Mouse (Mus musculus) common myeloid progenitor, adult 5-6 weeks (primary cell): ENCODE results near the gene Cmip. TPM values are rescaled to one million over a fixed set of nuclear protein-coding genes. Genes with fewer than 3 reads are reported as not detected.
"Not testable (repeated sequence)": the region's sequence is repeated elsewhere in the genome, so short reads cannot be mapped to it uniquely, and the experiment has no call there.

Experiments
- ATAC-seq: replicated peaks from 2 replicates; pipeline ENCODE4 v1.8.0; 2016; ENCODE audit warnings: low read depth, mild to moderate bottlenecking, moderate TSS enrichment, inconsistent platforms; ENCODE audit not compliant: poor library complexity, severe bottlenecking
- total RNA-seq: library from RNA; stranded (forward); fragments of 200-1000, 187-1606 nt; gene quantifications from 2 replicates; pipeline ENCODE4 v1.2.3, GENCODE M21; 2017

Cmip gene
- total RNA-seq, 1 experiment from 2014 or later, result 29.0 TPM

DNA sequence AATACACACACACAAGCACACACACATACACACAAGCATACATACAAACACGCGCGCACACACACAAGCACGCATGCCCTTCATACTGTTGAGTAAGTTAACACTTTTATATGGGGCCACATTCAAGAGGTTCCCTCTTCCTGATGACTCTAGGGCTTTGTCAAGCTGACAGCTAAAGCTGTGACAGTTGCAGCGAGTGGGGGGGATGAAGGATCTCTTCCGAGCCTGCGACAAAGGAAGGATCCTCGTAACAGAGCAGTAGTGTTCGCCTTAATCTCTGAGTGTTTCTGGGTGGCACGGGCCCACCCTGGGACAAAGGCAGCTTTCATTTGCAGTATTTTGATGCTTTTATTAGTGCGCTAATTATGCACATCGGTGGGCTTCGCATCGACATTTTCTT is 145.0 kb downstream of the Cmip start:
- ATAC-seq, result no peak

DNA sequence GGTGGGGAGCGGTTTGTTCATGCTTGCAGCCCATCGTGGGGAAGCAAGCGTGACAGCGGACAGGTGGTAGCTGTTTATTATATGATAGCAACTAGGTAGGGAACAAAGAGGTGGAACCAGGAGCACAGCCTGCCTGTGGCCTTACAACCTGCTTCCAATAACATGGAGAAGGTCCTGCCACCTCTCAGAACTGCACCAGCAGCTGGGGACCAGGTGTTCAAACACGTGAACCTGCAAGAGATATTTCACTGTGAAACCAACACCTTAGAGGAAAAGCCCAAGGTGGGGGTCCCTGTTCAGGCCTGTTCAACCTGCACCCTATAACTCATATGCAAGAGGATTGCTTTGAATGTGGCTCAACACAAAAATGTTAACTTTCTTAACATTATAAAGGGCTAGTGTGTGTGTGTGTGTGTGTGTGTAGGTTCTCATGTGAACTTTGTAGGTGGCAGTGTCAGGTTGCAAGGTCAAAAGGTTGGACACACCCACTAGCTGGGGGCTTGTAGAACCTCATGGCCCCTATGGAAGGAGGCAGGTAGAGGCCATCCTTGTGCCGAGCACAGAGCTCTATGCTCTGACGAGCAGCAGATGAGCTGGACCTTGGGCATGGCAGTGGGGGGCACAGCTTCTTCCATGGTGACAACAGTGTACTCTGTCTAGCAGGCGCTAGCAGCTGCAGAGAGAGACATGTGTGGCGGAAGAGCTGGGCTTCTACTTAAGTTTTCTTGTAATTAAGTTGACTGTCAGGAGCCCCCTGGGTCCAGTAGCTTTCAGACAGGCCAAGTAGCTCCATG is 146.2 kb downstream of the Cmip start:
- no peak for ATAC-seq

DNA sequence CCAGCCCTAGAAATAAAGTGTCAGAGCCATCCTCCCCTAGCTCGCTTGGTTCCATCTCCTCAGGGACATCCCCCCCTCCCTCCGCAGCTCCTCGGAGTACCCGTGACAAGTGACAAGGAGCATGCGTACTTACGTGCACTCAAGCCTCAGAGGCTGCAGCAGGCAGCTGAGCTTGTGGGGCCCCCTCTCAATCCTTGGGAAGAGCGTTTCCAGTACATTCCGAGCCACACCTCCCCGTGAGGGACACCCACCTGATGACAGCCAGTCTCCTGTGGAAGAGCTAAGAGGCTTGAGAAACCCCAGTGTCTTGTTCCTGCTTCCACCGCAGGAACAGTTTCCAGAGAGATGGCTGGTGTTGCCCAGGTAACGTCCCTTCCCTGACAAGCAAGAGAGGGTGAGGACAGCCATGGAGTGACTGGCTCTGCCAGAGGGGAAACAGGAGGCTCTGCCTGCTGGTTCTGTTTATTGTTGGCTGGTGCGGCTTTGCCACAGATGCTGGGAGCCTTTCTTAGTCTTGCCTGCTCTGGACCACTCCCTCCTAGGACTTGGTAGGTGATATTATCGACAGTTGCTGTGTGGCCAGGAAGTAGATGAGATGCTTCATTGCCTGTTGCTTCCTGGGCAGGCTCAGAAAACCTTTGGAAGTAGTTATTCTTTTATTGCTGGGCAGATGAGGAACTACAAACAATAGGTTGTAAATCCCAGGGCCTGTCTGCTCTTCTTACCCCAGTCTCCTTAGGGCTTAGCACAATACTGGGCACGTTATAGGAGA is 147.0 kb downstream of the Cmip start:
- 0 out of 2 replicates have a peak, but pooled peaks have one; percentile 26 for ATAC-seq

DNA sequence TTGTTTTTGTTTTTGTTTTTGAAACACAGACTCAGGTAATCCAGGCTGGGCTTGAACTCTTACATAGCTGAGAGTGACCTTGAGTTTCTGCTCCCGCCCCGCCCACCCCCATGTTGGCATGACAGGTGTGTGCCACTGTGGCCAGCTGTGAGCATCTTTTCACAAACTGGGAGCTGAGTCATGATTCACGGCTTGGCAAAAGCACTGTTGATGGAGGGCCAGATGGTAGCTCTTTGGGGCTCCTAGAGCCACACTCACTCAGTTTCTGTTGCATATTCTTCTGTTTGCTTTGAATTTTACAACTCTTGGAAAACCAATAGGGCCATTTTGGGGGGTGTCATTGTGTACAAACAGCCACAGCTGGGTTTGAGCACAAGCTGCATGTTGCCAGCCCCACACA is 149.2 kb downstream of the Cmip start:
- ATAC-seq, result no peak

DNA sequence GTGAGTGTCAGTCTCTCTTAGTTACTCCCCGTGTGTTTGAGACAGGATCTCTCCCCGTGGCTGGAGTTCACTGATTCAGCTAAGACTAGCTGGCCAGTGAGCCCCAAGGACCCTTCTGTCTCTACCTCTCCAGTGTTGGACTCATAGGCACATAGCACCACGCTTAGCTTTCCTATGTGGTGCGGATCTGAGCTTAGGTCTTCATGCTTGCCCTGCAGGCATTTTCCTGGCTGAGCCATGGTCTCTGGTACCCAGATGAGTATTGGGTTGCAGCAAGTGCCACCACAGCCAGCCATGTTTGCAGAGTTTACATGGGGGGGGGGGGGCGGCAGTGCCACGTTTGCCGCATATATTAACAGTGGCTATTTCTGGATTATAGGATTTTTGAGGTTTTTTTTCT is 151.8 kb downstream of the Cmip start:
- no peak for ATAC-seq

DNA sequence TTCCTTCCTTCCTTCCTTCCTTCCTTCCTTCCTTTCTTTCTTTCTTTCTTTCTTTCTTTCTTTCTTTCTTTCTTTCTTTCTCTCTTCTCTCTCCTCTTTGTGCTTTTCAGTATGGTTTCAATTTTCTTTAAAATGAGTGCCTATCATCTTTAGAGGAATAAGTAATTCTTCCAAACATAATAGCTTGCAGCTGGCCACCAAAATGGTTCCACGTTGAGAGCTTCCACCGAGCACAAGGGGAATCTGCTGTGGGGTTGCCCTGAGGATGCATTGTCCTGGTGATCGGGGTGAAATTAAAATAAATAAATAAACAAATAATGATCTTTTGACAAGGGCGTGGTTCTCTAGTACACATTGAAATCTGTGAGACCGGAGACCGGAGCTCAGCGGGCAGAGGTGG is 152.2 kb downstream of the Cmip start:
- ATAC-seq, result no peak

DNA sequence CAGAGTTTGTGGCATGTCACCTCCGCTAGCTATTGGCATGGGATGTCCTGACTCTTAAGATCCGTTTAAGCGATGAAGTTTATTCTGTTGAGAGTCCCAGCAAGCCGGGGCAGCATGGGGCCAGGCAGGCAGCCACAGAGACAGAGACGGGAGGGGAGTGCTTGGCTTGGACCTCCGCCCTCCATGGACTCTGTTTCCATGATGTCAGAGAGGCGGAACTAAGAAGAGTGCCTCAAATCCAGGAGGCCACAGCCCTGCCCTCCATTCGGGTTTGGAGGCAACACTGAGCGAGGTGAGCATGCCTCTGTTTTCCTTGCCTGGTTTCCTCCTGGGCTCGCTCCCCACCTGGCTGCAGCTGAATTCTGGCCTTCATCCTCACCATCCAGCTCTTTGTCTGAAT is 153.5 kb downstream of the Cmip start:
- no peak for ATAC-seq

DNA sequence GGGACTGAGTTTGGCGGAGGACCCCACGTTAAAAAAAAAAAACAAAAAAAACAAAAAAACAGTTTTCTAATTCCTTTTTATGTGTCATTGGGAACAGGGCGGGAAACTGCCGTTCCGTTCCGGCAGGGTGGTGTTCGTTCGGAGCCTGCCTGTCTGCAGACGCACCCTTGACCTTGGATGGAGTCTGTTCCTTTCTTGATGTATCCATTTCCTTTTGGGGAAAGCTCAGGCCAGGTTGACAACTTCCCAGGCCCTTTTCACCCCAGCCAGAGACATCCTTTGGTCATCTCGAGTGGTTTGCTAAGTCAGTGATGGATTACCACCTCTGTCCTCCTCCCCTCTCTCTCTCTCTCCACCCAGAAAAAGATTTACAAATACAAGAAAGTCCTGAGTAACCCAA is 154.0 kb downstream of the Cmip start:
- no peak for ATAC-seq

DNA sequence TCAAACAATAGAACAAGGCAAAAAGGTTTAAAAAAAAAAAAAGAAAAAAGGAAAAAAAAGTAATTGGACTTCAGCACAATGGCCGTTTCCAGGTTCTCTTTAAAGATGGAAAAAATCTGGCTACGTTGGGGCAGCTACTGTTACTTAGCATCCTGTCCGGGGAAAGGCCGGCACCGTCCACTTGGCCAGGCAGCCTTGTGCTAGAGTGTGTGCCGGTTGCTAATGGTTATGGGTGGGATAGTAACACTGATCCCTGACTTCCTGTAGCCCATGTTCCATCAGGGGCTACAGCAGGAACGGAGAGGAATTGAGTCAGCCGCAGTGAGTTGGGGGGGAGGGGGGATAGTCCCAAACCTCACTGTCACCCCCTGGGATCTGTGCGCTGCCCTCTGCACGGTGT is 155.4 kb downstream of the Cmip start:
- ATAC-seq, result no peak

DNA sequence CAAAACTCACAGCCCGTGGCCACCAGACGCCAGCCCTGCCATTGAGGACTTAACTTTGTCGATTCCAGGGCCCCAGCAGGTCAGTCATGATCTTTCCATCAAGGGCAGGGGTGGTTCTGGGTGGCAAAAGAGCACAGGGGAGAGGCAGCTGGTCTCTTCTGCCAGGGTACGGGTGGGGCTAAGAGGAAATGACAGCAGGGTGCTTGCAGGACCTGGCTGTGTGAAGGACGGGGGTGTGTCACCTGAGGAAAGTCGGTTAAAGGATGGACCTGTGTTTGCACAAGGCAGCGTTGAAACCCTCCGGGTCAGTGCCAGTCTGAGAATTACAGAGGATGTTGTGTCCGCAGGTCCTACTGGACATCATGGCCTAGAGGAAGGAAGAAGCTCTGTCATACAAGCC is 161.0 kb downstream of the Cmip start:
- ATAC-seq, result no peak

DNA sequence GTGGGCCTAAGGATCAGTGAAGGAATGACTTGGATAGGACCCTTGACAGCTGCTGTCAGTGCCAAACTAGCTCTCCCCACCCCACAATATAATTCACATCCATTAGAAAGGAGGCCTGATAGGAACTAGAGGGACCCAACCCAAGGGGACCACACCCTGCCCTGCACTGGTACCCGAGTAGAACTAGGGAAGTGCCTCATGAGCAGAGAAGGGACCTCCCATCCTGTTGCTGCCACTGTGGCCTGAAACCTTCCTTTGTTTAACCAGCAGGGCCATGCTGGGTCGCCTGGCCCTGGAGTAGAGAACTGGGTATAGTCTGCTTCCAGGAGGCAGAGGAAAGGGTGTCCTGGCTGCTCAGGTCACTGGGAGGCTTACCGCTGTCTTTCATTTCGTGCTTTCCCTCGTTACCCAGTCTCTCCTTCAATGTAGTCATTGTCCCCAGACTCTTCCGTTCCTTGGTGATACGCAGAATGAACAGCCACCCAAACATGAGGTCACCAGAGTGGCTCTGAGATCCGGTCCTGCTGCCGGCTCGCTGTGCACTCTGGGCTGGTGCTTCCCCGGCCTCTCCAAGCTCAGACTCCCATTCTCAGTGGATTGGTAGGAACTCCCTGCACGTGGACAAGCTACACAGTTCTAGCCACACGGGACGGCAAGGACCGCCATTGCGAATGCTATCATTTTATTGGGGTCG is 164.1 kb downstream of the Cmip start:
- ATAC-seq, result no peak

DNA sequence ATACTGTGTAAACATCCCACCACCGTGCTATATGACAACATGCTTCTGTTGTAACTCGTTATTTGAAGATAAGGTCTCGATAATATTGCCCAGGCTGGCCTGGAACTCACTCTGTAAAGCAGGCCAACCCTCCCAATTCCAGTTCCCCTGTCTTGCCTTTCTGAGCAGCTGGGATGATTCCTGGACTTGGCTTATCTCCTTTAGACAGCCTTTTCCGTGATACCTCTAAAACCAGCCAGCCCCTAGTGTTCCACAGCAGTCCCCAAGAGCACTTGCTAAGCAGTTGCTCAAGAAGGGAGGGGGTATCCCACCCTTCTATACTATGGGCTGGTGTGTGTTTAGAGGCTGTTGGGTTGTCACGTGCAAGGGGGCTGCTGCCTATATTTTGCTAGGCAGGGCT is 165.0 kb downstream of the Cmip start:
- no peak for ATAC-seq

DNA sequence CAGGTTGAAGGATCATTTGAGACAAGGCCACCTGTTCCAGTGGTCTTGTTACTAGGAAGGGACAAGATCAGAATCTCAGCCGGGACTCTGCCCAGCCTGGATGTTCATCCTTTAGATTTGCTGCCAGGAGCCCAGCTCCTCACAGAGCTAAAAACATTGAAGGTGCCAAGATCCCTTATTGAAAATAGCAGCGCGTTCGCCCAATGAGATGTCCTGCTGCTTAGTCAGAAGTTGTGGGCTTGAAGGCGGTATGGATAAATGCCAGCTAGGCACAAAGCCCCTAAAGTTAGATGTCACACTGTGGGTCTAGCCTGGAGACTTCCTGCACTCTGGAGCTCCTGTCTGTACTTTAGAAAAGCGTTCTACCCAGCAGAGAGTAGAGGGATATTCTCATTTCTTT is 165.5 kb downstream of the Cmip start:
- no peak for ATAC-seq

DNA sequence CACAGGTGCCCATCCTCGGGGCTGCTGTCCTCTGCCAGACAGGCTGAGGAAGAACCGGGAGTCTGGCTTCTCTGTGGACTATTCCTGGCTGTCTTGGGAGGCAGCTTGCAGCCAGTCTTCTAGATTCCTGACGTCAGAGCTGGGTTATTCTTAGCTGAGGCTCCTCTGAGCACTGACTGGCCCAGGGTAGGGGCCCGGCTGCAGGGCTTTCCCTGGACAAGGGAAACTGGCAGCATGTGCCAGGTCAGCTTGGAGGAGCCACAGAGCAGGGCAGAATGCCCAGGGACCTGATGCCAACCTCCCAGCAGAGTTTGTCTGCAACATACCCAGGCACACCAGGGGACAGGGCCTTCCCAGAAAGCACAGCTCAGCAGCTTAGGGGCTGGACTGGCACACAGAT is 166.2 kb downstream of the Cmip start:
- no peak for ATAC-seq

DNA sequence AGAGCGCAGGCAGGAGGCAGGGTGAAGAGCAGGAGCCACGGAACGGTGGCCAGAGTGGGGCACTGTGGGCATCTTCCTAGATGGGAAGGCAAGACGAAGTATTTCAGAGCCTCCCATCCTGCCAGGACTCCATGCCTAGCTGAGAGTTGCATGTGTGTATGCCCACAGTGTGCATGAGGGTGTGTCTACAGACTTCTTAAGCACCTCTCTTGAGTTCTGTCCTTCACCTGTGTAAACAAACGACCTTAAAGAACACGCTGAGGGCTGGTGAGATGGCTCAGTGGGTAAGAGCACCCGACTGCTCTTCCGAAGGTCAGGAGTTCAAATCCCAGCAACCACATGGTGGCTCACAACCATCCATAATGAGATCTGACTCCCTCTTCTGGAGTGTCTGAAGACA is 171.0 kb downstream of the Cmip start:
- not testable (repeated sequence) for ATAC-seq

DNA sequence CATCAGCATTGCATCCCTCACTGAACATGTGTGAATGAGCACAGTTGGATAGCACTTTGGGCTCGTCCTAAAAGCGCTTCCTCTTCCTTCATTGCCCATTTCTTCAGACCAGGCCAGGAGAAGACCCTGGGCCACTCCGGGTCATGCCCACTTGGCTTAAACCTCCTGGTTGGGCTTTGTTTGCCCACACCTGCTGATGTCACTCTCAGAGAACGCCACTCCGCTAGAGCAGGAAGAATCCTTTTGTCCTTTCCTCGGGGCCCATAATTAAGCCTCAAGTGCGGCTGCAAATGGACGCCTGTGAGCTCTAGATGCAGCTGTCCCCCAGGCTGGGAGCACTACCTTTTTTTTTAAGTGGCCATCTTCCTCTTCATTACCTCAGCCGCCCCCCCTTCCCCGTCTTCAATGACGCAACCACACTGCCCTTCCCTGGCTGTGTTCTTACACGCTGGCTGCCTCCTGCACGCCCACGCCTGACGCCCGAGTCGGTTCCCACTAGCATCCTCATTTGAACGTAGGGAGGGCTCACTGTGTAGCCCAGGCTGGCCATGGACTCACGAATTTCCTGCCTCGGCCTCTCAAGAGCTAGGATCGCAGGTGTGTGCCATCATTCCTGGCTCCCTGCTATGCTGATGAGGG is 171.8 kb downstream of the Cmip start:
- ATAC-seq, result no peak; the same call in 1 of the 2 replicates

DNA sequence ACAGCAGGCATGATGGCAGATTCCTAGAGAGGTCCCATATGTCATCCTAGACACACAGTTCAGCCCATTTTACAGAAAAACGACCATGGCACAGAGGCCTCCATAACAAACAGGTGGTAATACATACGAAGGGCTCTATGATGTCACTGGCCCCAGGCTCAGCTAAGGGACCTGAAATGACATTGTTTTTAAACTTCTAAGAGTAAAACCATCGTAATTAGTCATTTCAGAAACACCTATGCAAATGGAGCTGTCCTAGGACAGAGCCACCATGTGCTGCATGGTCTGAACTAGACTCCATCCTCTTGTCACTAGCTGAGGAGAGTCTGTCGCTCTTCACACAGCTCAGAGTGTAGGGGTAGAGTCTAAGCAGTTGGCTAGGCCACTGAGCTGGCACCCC is 173.8 kb downstream of the Cmip start:
- ATAC-seq, result no peak

DNA sequence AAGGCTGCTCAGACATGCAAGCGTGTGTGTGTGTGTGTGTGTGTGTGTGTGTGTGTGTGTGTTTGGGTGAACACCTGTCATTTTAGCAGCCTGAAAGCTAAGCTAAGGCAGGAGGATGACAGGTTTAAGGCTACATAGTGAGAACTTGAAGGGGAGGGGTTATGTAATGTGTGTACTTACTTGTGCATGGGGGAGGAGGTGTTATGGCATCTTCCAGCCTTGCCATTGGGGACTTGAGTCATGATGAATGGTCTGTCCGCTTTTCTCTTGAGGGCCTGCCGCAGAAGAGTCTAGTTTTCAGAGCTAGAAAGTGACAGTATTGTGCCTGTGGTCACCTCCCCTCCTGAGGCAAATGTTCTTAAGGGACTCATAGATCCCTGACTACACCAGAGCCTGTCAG is 174.7 kb downstream of the Cmip start:
- ATAC-seq, result no peak

DNA sequence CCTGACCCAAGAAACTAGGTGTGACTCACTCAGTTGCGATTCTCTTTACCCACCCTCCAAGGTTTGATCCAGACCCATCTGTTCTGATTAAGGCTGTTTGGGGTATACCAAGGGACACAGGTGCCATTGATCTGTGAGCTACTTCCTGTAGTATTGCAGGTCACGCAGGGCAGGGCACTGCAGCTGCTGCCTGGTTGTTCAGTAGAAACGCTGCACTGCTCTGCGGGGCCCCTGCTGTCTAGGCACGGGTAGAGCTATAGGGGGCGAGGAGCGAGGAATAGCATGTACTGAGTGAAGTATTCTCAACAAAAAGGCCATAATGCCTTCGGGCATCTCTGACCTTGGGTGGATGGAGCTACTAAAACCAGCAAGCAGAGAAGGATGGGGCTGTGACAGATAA is 175.2 kb downstream of the Cmip start:
- ATAC-seq, result no peak

DNA sequence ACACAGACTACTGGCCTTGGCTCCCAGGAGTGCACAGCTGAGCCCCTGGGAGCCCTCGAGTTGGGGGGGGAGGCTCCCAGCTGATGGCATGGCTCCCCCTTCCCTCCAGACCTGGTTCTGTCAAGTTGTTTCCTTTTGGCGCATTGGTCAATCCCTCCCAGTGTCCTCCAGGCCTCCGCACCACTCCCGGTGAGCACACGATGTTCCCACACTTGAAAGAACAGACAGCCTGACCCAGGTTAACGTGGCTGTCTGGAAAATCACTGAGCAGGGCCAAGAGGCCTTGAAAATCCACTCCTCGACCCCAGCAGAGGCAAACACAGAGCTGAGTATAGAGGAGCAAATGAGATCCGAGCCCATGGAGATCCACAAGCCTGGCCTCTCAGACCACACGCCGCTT is 177.1 kb downstream of the Cmip start:
- no peak for ATAC-seq

DNA sequence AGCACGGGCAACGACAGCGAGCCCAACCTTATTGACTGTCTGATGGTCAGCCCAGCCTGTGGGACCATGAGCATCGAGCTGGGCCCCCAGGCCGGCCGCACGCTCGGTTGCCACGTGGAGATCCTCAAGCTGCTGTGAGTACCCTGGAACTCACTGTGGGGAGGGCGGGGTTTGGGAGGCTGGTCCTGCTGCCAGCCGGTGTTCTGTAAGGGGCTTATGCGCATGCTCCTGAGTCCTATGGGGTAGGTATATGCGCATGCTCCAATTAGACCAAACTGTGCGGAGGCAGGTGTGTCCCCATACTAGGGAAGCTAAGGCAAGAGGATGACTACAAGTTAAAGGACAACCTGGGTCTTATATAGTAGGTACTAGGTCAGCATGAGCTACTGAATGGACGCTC is 179.9 kb downstream of the Cmip start:
- no peak for ATAC-seq
